Mouse (Mus musculus): ENCODE data around the gene Hif1an. TPM values are rescaled to one million over a fixed set of nuclear protein-coding genes. Genes with fewer than 3 reads are reported as not detected.

Gene Hif1an
- total and polyA plus RNA-seq, 3 experiments, result 8.3 to 29.2 (median 12.9) TPM

DNA sequence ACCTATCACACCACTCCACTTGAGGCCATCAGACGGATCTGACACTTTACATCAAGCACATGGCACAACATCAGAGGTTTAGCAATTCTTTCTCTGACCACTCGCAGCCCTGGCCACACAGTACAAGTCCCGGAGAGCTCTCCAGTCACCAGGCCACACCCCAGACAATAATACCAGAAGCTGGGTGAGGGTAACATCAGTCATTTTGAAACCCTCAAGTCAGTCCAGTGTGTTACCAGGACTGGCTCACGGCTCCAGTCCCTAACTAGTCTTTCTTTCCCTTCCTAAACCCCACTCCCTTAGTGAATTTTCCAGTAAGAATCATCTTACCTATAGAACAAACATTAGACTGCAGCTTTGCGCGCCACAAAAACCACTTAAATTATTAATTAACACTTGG is 32.6 kb upstream of the Hif1an start:
- H3K4me2 ChIP-seq (ENCODE audit: insufficient read depth, low read depth, poor library complexity, severe bottlenecking), result no peak overlapping the region
- in situ Hi-C loops (cut with MboI; ENCODE audit: low pct_ligation_motif_present, low pct_unique_long_range_greater_than_20kb, low sequenced_read_pairs) (loop anchor here (5.0 kb wide), 1 partner anchor 53 kb away; no protein-coding TSS in a partner anchor), dilution Hi-C loops (cut with MboI; ENCODE audit: extremely low pct_ligation_motif_present, extremely low pct_unique_long_range_greater_than_20kb, low sequenced_read_pairs) (no loop called here)
- H3K9ac ChIP-seq (ENCODE audit: insufficient read depth, low read depth), result no peak overlapping the region
- peaks cover 6 to 18% of the 10 kb centered on the region in 2 experiments for H3K4me1 ChIP-seq (ENCODE audit: control insufficient read depth in 1 of 2, insufficient read depth in 2 of 2)
- H3K9me3 ChIP-seq (replicated peaks; ENCODE audit: low read length), result no peaks in the 10 kb centered on the region
- TF ChIP-seq USF2 (conservative IDR thresholded peaks at IDR 0.05; ENCODE audit: low read depth, low read length) (no peak), IRF4 (IDR thresholded peaks at IDR 0.05; ENCODE audit: low read depth, low read length) (peak; percentile 92), SMC3 (IDR thresholded peaks at IDR 0.05; ENCODE audit: low read depth, low read length) (no peak), MAFK (IDR thresholded peaks at IDR 0.05; ENCODE audit: insufficient replicate concordance, low read length) (no peak), NELFE (IDR thresholded peaks at IDR 0.05; ENCODE audit: low read depth, low read length) (no peak), TBP (conservative IDR thresholded peaks at IDR 0.05; ENCODE audit: low read depth, low read length) (no peak), E2F4 (IDR thresholded peaks at IDR 0.05; ENCODE audit: insufficient replicate concordance, low read depth, low read length) (no peak), JUND (conservative IDR thresholded peaks at IDR 0.05; ENCODE audit: low read depth, low read length) (peak; percentile 59; the same call in 1 of the 2 replicates), MAX (IDR thresholded peaks at IDR 0.05; ENCODE audit: low read length) (no peak), UBTF (IDR thresholded peaks at IDR 0.05; ENCODE audit: low read depth, low read length) (no peak), RAD21 (IDR thresholded peaks at IDR 0.05; ENCODE audit: low read depth, low read length) (no peak), POLR2A (IDR thresholded peaks at IDR 0.05; ENCODE audit: low read depth, low read length) (no peak), ETS1 (conservative IDR thresholded peaks at IDR 0.05; ENCODE audit: low read depth, low read length) (no peak), ZNF384 (IDR thresholded peaks at IDR 0.05; ENCODE audit: low read depth, low read length) (no peak), CHD2 (IDR thresholded peaks at IDR 0.05; ENCODE audit: low read length) (no peak), MEF2A (IDR thresholded peaks at IDR 0.05; ENCODE audit: borderline replicate concordance, low read depth, low read length) (no peak), ZKSCAN1 (IDR thresholded peaks at IDR 0.05; ENCODE audit: borderline replicate concordance, low read depth, low read length) (no peak), TCF12 (IDR thresholded peaks at IDR 0.05; ENCODE audit: low read depth, low read length) (no peak), CTCF (conservative IDR thresholded peaks at IDR 0.05 in 1 of 2, IDR thresholded peaks at IDR 0.05 in 1 of 2; ENCODE audit: low read depth in 2 of 2, low read length in 2 of 2) (no peak), HCFC1 (IDR thresholded peaks at IDR 0.05; ENCODE audit: low read depth, low read length) (no peak), ZMIZ1 (IDR thresholded peaks at IDR 0.05; ENCODE audit: low read depth, low read length) (no peak), CHD1 (IDR thresholded peaks at IDR 0.05; ENCODE audit: low read depth, low read length) (no peak), ZC3H11A (IDR thresholded peaks at IDR 0.05; ENCODE audit: low read depth, low read length) (no peak), MXI1 (IDR thresholded peaks at IDR 0.05; ENCODE audit: low read depth, low read length) (no peak), JUN (IDR thresholded peaks at IDR 0.05; ENCODE audit: insufficient read depth, low read depth, low read length) (0 out of 2 replicates have a peak, but pooled peaks have one; percentile 8), EP300 (IDR thresholded peaks at IDR 0.05; ENCODE audit: low read length) (peak; percentile 65)
- no peak overlapping the region for H3K27ac ChIP-seq (ENCODE audit: insufficient read depth, low read depth)
- no peaks in the 10 kb centered on the region for H3K27me3 ChIP-seq (replicated peaks)
- H3K79me2 ChIP-seq (replicated peaks; ENCODE audit: control insufficient read depth, extremely low read depth, insufficient read depth, poor library complexity, severe bottlenecking), result no peaks in the 10 kb centered on the region
- H3K4me3 ChIP-seq (replicated peaks in 1 of 3; ENCODE audit: low read depth in 2 of 3, low read length in 2 of 3, poor library complexity in 1 of 3), result no peak overlapping the region
- peaks cover 0 to 18% of the 10 kb centered on the region in 2 experiments for H3K36me3 ChIP-seq (replicated peaks in 1 of 2; ENCODE audit: control insufficient read depth in 1 of 2, insufficient read depth in 1 of 2, low read length in 1 of 2)
- no peak for DNase-seq (ENCODE audit: extremely low read depth)

Measured in CH12.LX (cell line).